Mouse (Mus musculus) brain, embryonic 14.5 days (tissue): ENCODE results near the gene Odf2l.

ENCODE experiments used
- CTCF ChIP-seq: fragments of 200-500 bp; IDR thresholded peaks from 2 replicates; pipeline ENCODE4 v1.5.1; 2012; ENCODE audit warnings: inconsistent platforms, mild to moderate bottlenecking, moderate library complexity, borderline replicate concordance; ENCODE audit not compliant: insufficient read depth, insufficient read length; ENCODE audit errors: extremely low read depth
- POLR2A ChIP-seq: fragments of 200-500 bp; IDR thresholded peaks from 2 replicates; pipeline ENCODE4 v1.6.1; 2012; ENCODE audit warnings: mild to moderate bottlenecking, inconsistent platforms, borderline replicate concordance; ENCODE audit not compliant: poor library complexity, insufficient read depth, insufficient read length, severe bottlenecking; ENCODE audit errors: extremely low read depth

GRCm38 (mm10) chr3:145142925-145143324 lies 24.5 kb downstream of the Odf2l start:
- TF ChIP-seq CTCF: no peak
- TF ChIP-seq POLR2A: no peak
